17 mouse cellular contexts compared by ENCODE assay signal in the genomic region with DNA sequence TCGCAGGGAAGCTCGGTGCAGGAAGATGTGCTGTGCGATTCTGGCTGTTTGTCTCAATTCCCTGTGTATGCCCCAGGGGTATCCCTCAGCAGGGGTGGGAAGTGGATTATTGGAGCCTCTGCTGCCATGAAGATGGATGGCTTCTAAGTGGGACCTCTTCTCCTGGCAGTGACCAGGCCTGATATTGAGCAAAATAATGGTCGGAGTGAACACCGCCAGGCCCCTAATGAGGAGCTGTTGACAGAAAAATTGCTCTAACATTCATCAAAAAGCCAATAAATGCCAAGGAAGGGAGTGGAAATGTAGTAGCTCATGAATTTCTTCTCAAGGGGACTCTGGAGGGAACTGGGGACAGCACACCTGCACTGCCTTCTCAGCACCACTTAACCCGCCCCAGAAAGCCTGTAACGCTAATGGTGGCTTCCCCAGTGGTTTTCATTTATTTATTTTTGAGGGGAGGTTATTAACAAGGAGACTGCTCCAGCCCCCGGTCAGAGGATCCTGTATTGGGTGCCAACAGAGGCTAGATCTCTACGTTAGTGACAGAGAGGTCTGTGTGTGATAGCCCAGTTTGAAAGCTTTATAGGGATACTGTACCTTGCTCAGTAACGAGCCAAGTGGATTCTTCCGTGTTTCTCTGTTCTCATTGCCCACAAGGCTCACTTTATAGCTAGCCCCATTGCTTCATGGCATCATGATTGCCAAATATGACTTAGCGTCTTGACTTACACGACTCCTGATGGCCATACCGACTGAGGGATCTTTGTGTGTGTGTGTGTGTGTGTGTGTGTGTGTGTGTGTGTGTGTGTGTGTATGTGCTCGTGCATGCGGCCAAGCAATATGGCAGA. TPM values are rescaled to one million over a fixed set of nuclear protein-coding genes. Genes with fewer than 3 reads are reported as not detected.
DNase-seq lines count a peak whose midpoint lies in the region; ATAC-seq and TF ChIP-seq lines count a peak whose summit lies in the region.
"Had no signal": no experiment of that assay in that cellular context is flagged by ENCODE, and none has a peak within 500 bp of the region (broad histone marks: within the 10 kb centered on the region; RNA-seq: fewer than 3 reads in every experiment).

No protein-coding gene starts in this region.

- TF ChIP-seq EP300 in liver, postnatal 0 days (IDR thresholded peaks at IDR 0.05; ENCODE audit: low read depth) = no peak

- no peak overlapping the region for H3K9ac ChIP-seq in hindbrain, embryonic 11.5 days (ENCODE audit: low read depth, low read length)
- no peak overlapping the region for H3K9ac ChIP-seq in neural tube, embryonic 12.5 days
- no peak overlapping the region for H3K9ac ChIP-seq in liver, postnatal 0 days (replicated peaks)
- H3K9ac ChIP-seq: embryonic facial prominence, embryonic 15.5 days; forebrain, embryonic 12.5 days; lung, embryonic 14.5 days had no signal

- WGBS in hindbrain, embryonic 11.5 days = 79% methylated on average over 16 of the region's 16 CpGs
- WGBS in hindbrain, embryonic 10.5 days = 87% methylated on average over 16 of the region's 16 CpGs
- 40% methylated on average over 16 of the region's 16 CpGs for WGBS in limb, embryonic 10.5 days
- 65% methylated on average over 16 of the region's 16 CpGs for WGBS in neural tube, embryonic 12.5 days
- WGBS in liver, postnatal 0 days (ENCODE audit: insufficient replicate concordance) = 82% methylated on average over 16 of the region's 16 CpGs

- peak; percentile 87 for ATAC-seq in hindbrain, embryonic 11.5 days (ENCODE audit: low FRiP score)
- peak; percentile 76 for ATAC-seq in neural tube, embryonic 12.5 days (ENCODE audit: low FRiP score, low read depth)
- no peak for ATAC-seq in liver, postnatal 0 days
- ATAC-seq: intestine, postnatal 0 days had no signal

- no peaks in the 10 kb centered on the region for H3K36me3 ChIP-seq in hindbrain, embryonic 11.5 days (ENCODE audit: control insufficient read depth, insufficient read depth, low read length)
- no peaks in the 10 kb centered on the region for H3K36me3 ChIP-seq in hindbrain, embryonic 10.5 days
- no peaks in the 10 kb centered on the region for H3K36me3 ChIP-seq in limb, embryonic 10.5 days
- no peaks in the 10 kb centered on the region for H3K36me3 ChIP-seq in neural tube, embryonic 12.5 days
- H3K36me3 ChIP-seq in liver, postnatal 0 days (replicated peaks; ENCODE audit: insufficient read depth, low read length) = no peaks in the 10 kb centered on the region
- H3K36me3 ChIP-seq: embryonic facial prominence, embryonic 15.5 days; forebrain, embryonic 12.5 days had no signal

- no peak overlapping the region for H3K4me3 ChIP-seq in hindbrain, embryonic 11.5 days (ENCODE audit: low read depth, low read length)
- H3K4me3 ChIP-seq in hindbrain, embryonic 10.5 days = no peak overlapping the region
- no peak overlapping the region for H3K4me3 ChIP-seq in limb, embryonic 10.5 days
- H3K4me3 ChIP-seq in neural tube, embryonic 12.5 days = no peak overlapping the region
- H3K4me3 ChIP-seq in liver, postnatal 0 days (ENCODE audit: low read depth, low read length) = no peak overlapping the region
- H3K4me3 ChIP-seq: embryonic facial prominence, embryonic 15.5 days; forebrain, embryonic 12.5 days had no signal

- no peaks in the 10 kb centered on the region for H3K4me1 ChIP-seq in hindbrain, embryonic 11.5 days (replicated peaks; ENCODE audit: control insufficient read depth, insufficient read depth, low read length)
- no peaks in the 10 kb centered on the region for H3K4me1 ChIP-seq in hindbrain, embryonic 10.5 days (replicated peaks)
- peaks cover 58% of the 10 kb centered on the region for H3K4me1 ChIP-seq in limb, embryonic 10.5 days
- H3K4me1 ChIP-seq in neural tube, embryonic 12.5 days = no peaks in the 10 kb centered on the region
- H3K4me1 ChIP-seq in liver, postnatal 0 days (ENCODE audit: insufficient read depth) = no peaks in the 10 kb centered on the region
- H3K4me1 ChIP-seq: embryonic facial prominence, embryonic 15.5 days; forebrain, embryonic 12.5 days had no signal

- intact Hi-C loops in gastrocnemius, postnatal 36 days (cut with DNase I) = no loop called here

- no peak overlapping the region for H3K4me2 ChIP-seq in hindbrain, embryonic 11.5 days (replicated peaks; ENCODE audit: low read depth, low read length)
- H3K4me2 ChIP-seq in neural tube, embryonic 12.5 days (replicated peaks) = no peak overlapping the region
- no peak overlapping the region for H3K4me2 ChIP-seq in liver, postnatal 0 days (ENCODE audit: low read depth, low read length)
- H3K4me2 ChIP-seq: embryonic facial prominence, embryonic 15.5 days; forebrain, embryonic 12.5 days; lung, embryonic 14.5 days had no signal

- H3K27ac ChIP-seq in hindbrain, embryonic 11.5 days (ENCODE audit: low read depth, low read length) = no peak overlapping the region; the same call in none of the 2 replicates
- H3K27ac ChIP-seq in hindbrain, embryonic 10.5 days = no peak overlapping the region
- peak overlapping the region; percentile 54; the same call in 1 of the 2 replicates for H3K27ac ChIP-seq in limb, embryonic 10.5 days
- H3K27ac ChIP-seq in neural tube, embryonic 12.5 days = no peak overlapping the region
- no peak overlapping the region for H3K27ac ChIP-seq in liver, postnatal 0 days (ENCODE audit: low read depth)
- H3K27ac ChIP-seq: embryonic facial prominence, embryonic 15.5 days; forebrain, embryonic 12.5 days had no signal

- H3K9me3 ChIP-seq in hindbrain, embryonic 11.5 days (ENCODE audit: control insufficient read depth, low read length) = no peaks in the 10 kb centered on the region
- no peaks in the 10 kb centered on the region for H3K9me3 ChIP-seq in hindbrain, embryonic 10.5 days
- H3K9me3 ChIP-seq in limb, embryonic 10.5 days (replicated peaks) = no peaks in the 10 kb centered on the region
- H3K9me3 ChIP-seq in neural tube, embryonic 12.5 days = 0 out of 2 replicates have a peak, but pooled peaks cover 7% of the 10 kb centered on the region
- H3K9me3 ChIP-seq in liver, postnatal 0 days (ENCODE audit: low read length) = no peaks in the 10 kb centered on the region
- H3K9me3 ChIP-seq: embryonic facial prominence, embryonic 15.5 days; forebrain, embryonic 12.5 days had no signal

- DNase-seq in hindbrain, embryonic 11.5 days (ENCODE audit: low spot score) = peak; percentile 25
- no peak for DNase-seq in hindbrain, embryonic 10.5 days (ENCODE audit: low spot score)
- peak; percentile 46 for DNase-seq in embryo, embryonic 11.5 days (ENCODE audit: low read depth, low spot score)
- DNase-seq in limb, embryonic 10.5 days (ENCODE audit: low spot score) = peak; percentile 73
- DNase-seq in retina, embryonic 14.5 days (ENCODE audit: low spot score) = no peak
- no peak for DNase-seq in liver, postnatal 0 days
- DNase-seq in gastrocnemius, postnatal 36 days = no peak
- DNase-seq: cerebellum, postnatal 25 days; heart, postnatal 14 days; liver; lung, embryonic 14.5 days; right cerebral cortex, postnatal 14 days; thymus, postnatal 36 days had no signal

- H3K27me3 ChIP-seq in hindbrain, embryonic 11.5 days (ENCODE audit: control insufficient read depth, insufficient read depth, low read length) = no peaks in the 10 kb centered on the region
- no peaks in the 10 kb centered on the region for H3K27me3 ChIP-seq in hindbrain, embryonic 10.5 days (ENCODE audit: insufficient read depth, poor library complexity, severe bottlenecking)
- peaks cover 16% of the 10 kb centered on the region for H3K27me3 ChIP-seq in limb, embryonic 10.5 days (ENCODE audit: low read depth, poor library complexity, severe bottlenecking)
- H3K27me3 ChIP-seq in neural tube, embryonic 12.5 days (replicated peaks) = no peaks in the 10 kb centered on the region
- H3K27me3 ChIP-seq in liver, postnatal 0 days (ENCODE audit: insufficient read depth, low read length) = no peaks in the 10 kb centered on the region
- H3K27me3 ChIP-seq: embryonic facial prominence, embryonic 15.5 days; forebrain, embryonic 12.5 days had no signal

- no peak for TF ChIP-seq CTCF in liver, postnatal 0 days (IDR thresholded peaks at IDR 0.05; ENCODE audit: low read depth)

RNA-seq across cellular contexts. Expression of a gene that starts 33.7 kb away (rescaled TPM):
- polyA plus RNA-seq in hindbrain, embryonic 11.5 days (2014; fragmentation: Nextera tagmentation; extraction: Ambion mirVana) = 2.4 and 2.6 TPM in 2 replicates
- polyA plus RNA-seq in hindbrain, embryonic 10.5 days (2016; fragmentation: Nextera tagmentation; extraction: Ambion mirVana) = 2.4 and 2.6 TPM in 2 replicates
- 4.0 and 4.2 TPM in 2 replicates for polyA plus RNA-seq in limb, embryonic 10.5 days (2016; fragmentation: Nextera tagmentation; extraction: Ambion mirVana)
- polyA plus RNA-seq in neural tube, embryonic 12.5 days (2016; fragmentation: Nextera tagmentation; extraction: Ambion mirVana) = 1.5 and 1.9 TPM in 2 replicates
- 30.3 and 33.0 TPM in 2 replicates for polyA plus RNA-seq in liver, postnatal 0 days (2015; fragmentation: Nextera tagmentation; extraction: Ambion mirVana)
- 1 to 10 TPM; 7.3 to 7.6 TPM for total RNA-seq in gastrocnemius, postnatal 36 days (2021)

RNA-seq across cellular contexts. Expression of a gene that starts 49.1 kb away (rescaled TPM):
- 2.3 and 3.4 TPM in 2 replicates for polyA plus RNA-seq in hindbrain, embryonic 11.5 days (2014; fragmentation: Nextera tagmentation; extraction: Ambion mirVana)
- 3.4 and 4.2 TPM in 2 replicates for polyA plus RNA-seq in hindbrain, embryonic 10.5 days (2016; fragmentation: Nextera tagmentation; extraction: Ambion mirVana)
- polyA plus RNA-seq in limb, embryonic 10.5 days (2016; fragmentation: Nextera tagmentation; extraction: Ambion mirVana) = 4.2 and 5.1 TPM in 2 replicates
- polyA plus RNA-seq in neural tube, embryonic 12.5 days (2016; fragmentation: Nextera tagmentation; extraction: Ambion mirVana) = 3.8 and 4.5 TPM in 2 replicates
- 10.3 and 15.8 TPM in 2 replicates for polyA plus RNA-seq in liver, postnatal 0 days (2015; fragmentation: Nextera tagmentation; extraction: Ambion mirVana)
- 1 to 10 TPM in 1 of 2 experiments, under 1 TPM in 1; 0.94 to 1.3 TPM for total RNA-seq in gastrocnemius, postnatal 36 days (2021)

Comparison
In these comparisons a context has a peak if more than half of its experiments do, and no peak if none do; other contexts are left out.
1. DNase-seq: peak in hindbrain, embryonic 11.5 days (single experiment), embryo, embryonic 11.5 days (single experiment) and limb, embryonic 10.5 days (single experiment); none in hindbrain, embryonic 10.5 days (single experiment), retina, embryonic 14.5 days (single experiment), liver, postnatal 0 days (single experiment) and gastrocnemius, postnatal 36 days (0 of 2).